9 mouse cellular contexts compared by ENCODE assay signal in genomic region chr10:78134975-78135798, GRCm38 (mm10). TPM values are rescaled to one million over a fixed set of nuclear protein-coding genes. Genes with fewer than 3 reads are reported as not detected.
A peak's percentile ranks its signal among the peaks of the same experiment; 100 is the strongest.
DNase-seq lines count a peak whose midpoint lies in the region; ATAC-seq lines count a peak whose summit lies in the region.
"Had no signal": no experiment of that assay in that cellular context is flagged by ENCODE, and none has a peak within 500 bp of the region (broad histone marks: within the 10 kb centered on the region; RNA-seq: fewer than 3 reads in every experiment).

No protein-coding gene starts in this region.

- no peaks in the 10 kb centered on the region for H3K9me3 ChIP-seq in forebrain, embryonic 15.5 days
- H3K9me3 ChIP-seq in liver, embryonic 15.5 days (replicated peaks): no peaks in the 10 kb centered on the region
- no peaks in the 10 kb centered on the region for H3K9me3 ChIP-seq in neural tube, embryonic 15.5 days (replicated peaks)
- H3K9me3 ChIP-seq: G1E had no signal

- ATAC-seq in forebrain, embryonic 15.5 days (replicated peaks): peak; percentile 51; the same call in 1 of the 2 replicates
- peak; percentile 84 for ATAC-seq in inflammation-experienced regulatory T-cells, adult 6 months
- peak; percentile 53 for ATAC-seq in liver, embryonic 15.5 days (ENCODE audit: insufficient read depth)
- no peak for ATAC-seq in neural tube, embryonic 15.5 days (ENCODE audit: low FRiP score)

- H3K36me3 ChIP-seq in forebrain, embryonic 15.5 days: no peaks in the 10 kb centered on the region
- H3K36me3 ChIP-seq in liver, embryonic 15.5 days (replicated peaks): no peaks in the 10 kb centered on the region
- H3K36me3 ChIP-seq in neural tube, embryonic 15.5 days: no peaks in the 10 kb centered on the region
- H3K36me3 ChIP-seq: G1E had no signal

- DNase-seq in gastrocnemius, postnatal 25 days: peak; percentile 40
- no peak for DNase-seq in gastrocnemius, postnatal 4 days (ENCODE audit: low spot score in 2 of 2)
- DNase-seq in thymus, postnatal 14 days: no peak
- DNase-seq in left cerebral cortex, adult 11 months (ENCODE audit: low spot score): no peak

- 10% methylated on average over 14 of the region's 14 CpGs for WGBS in forebrain, embryonic 15.5 days
- WGBS in liver, embryonic 15.5 days (ENCODE audit: insufficient replicate concordance): 7% methylated on average over 14 of the region's 14 CpGs
- WGBS in neural tube, embryonic 15.5 days: 16% methylated on average over 14 of the region's 14 CpGs

- no peak overlapping the region for H3K9ac ChIP-seq in forebrain, embryonic 15.5 days (replicated peaks)
- no peak overlapping the region for H3K9ac ChIP-seq in liver, embryonic 15.5 days
- no peak overlapping the region for H3K9ac ChIP-seq in neural tube, embryonic 15.5 days (replicated peaks)

- H3K27ac ChIP-seq in forebrain, embryonic 15.5 days (replicated peaks): no peak overlapping the region
- peak overlapping the region; percentile 54 for H3K27ac ChIP-seq in liver, embryonic 15.5 days (replicated peaks)
- H3K27ac ChIP-seq in neural tube, embryonic 15.5 days (replicated peaks): no peak overlapping the region

- peaks cover 10% of the 10 kb centered on the region; the same call in 1 of the 2 replicates for H3K4me1 ChIP-seq in forebrain, embryonic 15.5 days
- H3K4me1 ChIP-seq in liver, embryonic 15.5 days (replicated peaks): peaks cover 26% of the 10 kb centered on the region
- H3K4me1 ChIP-seq in neural tube, embryonic 15.5 days: peaks cover 12% of the 10 kb centered on the region

- H3K4me2 ChIP-seq in forebrain, embryonic 15.5 days (replicated peaks): peak overlapping the region; percentile 20; the same call in 1 of the 2 replicates
- peak overlapping the region; percentile 23 for H3K4me2 ChIP-seq in liver, embryonic 15.5 days
- peak overlapping the region; percentile 36 for H3K4me2 ChIP-seq in neural tube, embryonic 15.5 days

- H3K27me3 ChIP-seq in forebrain, embryonic 15.5 days: no peaks in the 10 kb centered on the region
- H3K27me3 ChIP-seq in liver, embryonic 15.5 days: no peaks in the 10 kb centered on the region
- H3K27me3 ChIP-seq in neural tube, embryonic 15.5 days (replicated peaks): no peaks in the 10 kb centered on the region

- no peak overlapping the region for H3K4me3 ChIP-seq in forebrain, embryonic 15.5 days
- no peak overlapping the region for H3K4me3 ChIP-seq in liver, embryonic 15.5 days (replicated peaks)
- H3K4me3 ChIP-seq in neural tube, embryonic 15.5 days (replicated peaks): no peak overlapping the region

RNA-seq across cellular contexts. Expression of gene D10Jhu81e, which starts 34.4 kb away (rescaled TPM):
- total RNA-seq in gastrocnemius, postnatal 25 days (2021): 100 to 1,000 TPM; 225 to 235 TPM
- total RNA-seq in gastrocnemius, postnatal 4 days (2021): 100 to 1,000 TPM; 111 to 120 TPM
- 23.6 and 26.8 TPM in 2 replicates for polyA plus RNA-seq in forebrain, embryonic 15.5 days (2015; fragmentation: Nextera tagmentation; extraction: Ambion mirVana)
- polyA plus RNA-seq in inflammation-experienced regulatory T-cells, adult 6 months (2017; shearing (Covaris generic)): 10 to 100 TPM in 2 of 3 experiments, 1 to 10 TPM in 1; 7.9 to 44.8 (median 39.6) TPM
- polyA plus RNA-seq in liver, embryonic 15.5 days (2015; fragmentation: Nextera tagmentation; extraction: Ambion mirVana): 18.4 and 19.3 TPM in 2 replicates
- 31.2 and 34.5 TPM in 2 replicates for polyA plus RNA-seq in neural tube, embryonic 15.5 days (2015; fragmentation: Nextera tagmentation; extraction: Ambion mirVana)

RNA-seq across cellular contexts. Expression of gene Pwp2, which starts 49.8 kb away (rescaled TPM):
- 1 to 10 TPM; 7.6 to 8.3 TPM for total RNA-seq in gastrocnemius, postnatal 25 days (2021)
- total RNA-seq in gastrocnemius, postnatal 4 days (2021): 10 to 100 TPM in 1 of 2 experiments, 1 to 10 TPM in 1; 8.9 to 10.5 TPM
- polyA plus RNA-seq in forebrain, embryonic 15.5 days (2015; fragmentation: Nextera tagmentation; extraction: Ambion mirVana): 22.5 and 24.2 TPM in 2 replicates
- 10 to 100 TPM in 2 of 3 experiments, 1 to 10 TPM in 1; 7.9 to 13.5 (median 11.9) TPM for polyA plus RNA-seq in inflammation-experienced regulatory T-cells, adult 6 months (2017; shearing (Covaris generic))
- 10.5 and 11.4 TPM in 2 replicates for polyA plus RNA-seq in liver, embryonic 15.5 days (2015; fragmentation: Nextera tagmentation; extraction: Ambion mirVana)
- polyA plus RNA-seq in neural tube, embryonic 15.5 days (2015; fragmentation: Nextera tagmentation; extraction: Ambion mirVana): 14.8 and 19.0 TPM in 2 replicates
